Mouse (Mus musculus): ENCODE data around the gene Bbs2.
"Not testable (repeated sequence)": the region's sequence is repeated elsewhere in the genome, so short reads cannot be mapped to it uniquely, and the experiment has no call there.

Gene Bbs2

DNA sequence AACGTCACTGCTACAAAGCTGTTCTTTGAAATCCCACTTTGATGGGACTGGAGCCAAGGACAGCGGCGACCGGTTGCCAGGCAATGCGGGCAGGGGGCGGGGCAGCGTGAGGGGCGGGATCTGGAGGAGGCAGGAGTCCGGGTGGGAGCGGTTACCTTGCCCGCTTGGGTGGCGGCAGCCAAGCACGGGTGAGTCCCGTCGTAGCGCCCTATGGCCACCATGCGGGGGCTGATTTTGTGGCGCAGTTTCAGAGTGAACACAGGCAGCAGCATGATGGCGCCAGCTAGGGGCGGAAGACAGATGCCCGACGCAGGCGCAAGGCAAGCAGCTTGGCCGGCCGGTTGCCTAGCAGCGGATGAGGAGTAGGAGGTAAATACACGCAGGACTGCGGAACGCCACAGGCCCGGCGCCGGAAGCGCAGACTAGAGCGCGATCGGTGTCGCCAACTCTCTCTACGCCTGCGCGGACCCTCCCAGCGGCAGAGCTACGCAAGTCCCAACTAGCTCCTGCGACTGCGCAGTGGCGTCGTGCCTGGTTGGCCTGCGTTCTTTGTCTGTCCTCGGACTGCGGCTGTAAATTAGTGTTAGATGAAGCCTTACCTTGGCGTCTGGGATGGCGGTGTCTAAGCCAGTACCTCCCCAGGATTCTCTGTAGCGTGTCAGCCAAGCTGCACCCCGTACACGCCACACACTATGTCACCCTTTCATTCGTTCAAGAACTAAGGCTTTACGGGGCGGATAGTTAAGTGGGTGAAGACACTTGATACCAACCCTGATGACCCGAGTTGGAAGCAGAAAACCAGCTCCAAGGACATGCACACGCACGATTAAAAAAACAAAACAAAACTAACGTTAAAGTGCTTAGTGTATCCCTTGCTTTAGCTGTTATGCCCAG lies at the start of gene Bbs2:
TSS of gene Bbs2 (minus strand) at position 848 of the 894 bp plus-strand sequence.
- peak; percentile 99 for DNase-seq (ENCODE audit: low read depth, low spot score)

DNA sequence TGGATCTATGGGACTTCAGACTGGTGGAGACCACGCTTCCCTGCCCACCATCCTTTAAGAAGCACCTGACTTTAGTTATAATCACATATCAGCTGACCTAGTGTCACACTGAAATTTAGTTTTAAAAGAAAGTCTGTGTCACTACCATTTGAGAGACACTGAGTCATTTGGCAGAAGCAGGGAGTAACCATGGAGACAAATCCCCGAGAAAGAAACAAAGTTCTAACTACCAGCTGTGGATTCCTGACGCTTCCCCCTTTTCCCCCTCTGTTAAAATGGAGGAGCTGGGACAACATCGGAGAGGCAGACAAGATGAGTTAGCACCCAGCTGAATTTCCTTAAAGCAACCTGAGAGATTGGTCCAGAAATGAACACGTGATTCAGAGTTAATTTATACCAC lies 49.5 kb upstream of the Bbs2 start:
- no peak for DNase-seq (ENCODE audit: low read depth, low spot score)

DNA sequence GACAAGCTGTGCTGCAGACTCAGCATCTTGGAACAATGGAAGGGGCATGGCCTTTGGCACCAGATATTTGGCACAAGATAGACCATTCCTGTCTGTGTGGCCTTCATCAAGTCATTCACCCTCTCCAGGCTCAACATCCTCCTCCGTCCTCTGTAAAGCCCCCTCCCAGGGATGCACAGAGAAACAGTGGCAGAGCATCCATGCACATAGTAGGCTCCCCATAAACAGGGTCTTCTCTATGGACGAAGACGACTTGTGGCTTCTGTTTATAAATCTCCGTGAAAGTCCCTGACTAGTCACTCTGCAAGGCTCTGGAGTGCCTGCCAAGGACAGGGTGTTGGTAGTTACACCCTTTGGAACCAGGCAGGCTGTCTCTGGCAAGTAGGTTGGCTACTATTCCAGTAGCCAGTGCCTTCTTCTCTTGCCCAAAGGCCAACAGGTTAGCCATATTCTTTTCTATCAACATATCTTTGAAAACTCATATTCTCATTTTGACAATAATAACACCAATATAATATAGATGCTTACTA lies 41.6 kb upstream of the Bbs2 start:
- DNase-seq (ENCODE audit: low read depth, low spot score): no peak

DNA sequence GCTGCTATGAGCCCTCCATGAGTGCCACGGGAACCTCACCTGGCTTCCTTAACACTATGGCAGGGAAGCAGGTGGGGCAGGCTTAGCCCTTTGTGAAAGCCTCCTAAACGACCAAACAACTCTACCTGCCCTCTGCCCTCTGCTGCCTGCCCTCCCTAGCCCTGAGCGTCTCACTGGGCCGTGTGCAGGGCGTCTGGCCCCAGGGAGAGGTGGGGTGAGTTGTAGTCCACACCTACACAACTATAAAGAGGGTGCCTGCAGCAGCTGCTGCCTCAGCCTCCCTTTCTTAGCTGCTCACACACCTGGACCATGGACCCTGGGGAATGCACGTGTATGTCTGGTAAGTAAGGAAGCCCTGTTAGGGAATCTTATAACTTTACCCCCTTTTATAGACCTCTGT lies 38.2 kb upstream of the Bbs2 start, which contains the start of gene Mt4:
TSS of gene Mt4 (plus strand) at position 265 of the 400 bp plus-strand sequence.
- DNase-seq (ENCODE audit: low read depth, low spot score): no peak

DNA sequence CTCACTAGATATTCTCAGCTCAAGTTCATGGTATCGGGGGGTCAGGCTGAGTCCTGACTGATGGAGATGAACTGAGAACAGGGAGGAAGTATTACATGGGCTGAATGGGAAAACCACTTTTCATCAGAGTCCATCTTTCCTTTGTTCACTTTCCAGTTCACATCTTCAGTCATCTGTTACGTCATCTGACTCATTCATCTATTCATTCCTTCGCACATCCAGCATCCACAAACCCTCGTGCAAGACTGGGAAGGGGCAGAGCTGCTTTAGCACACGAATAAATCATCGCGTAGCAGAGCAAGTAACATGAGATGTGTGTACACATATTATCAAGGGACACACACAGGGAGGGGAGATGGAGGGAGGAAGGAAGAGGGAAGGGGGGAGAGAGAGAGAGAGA lies 37.5 kb upstream of the Bbs2 start:
- DNase-seq (ENCODE audit: low read depth, low spot score): no peak

DNA sequence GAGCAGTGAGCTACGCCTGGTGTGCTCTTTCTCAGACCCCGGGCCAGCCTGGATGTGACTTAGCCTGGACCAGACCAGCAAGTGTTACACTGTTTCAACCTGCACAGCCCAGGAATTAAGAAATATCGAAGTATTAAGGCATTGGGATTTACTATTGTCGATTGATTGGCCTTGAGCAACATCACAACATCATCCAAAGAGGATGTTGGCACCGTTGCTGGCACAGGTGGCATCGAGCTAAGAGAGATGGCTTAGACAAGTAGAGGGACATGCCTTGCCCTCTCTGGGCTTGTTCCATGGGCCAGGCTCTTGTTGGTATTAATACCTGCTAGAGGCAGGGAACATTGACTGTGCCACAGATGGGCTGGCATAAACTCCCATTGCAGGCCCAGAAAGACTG lies 36.8 kb upstream of the Bbs2 start:
- DNase-seq (ENCODE audit: low read depth, low spot score): no peak

DNA sequence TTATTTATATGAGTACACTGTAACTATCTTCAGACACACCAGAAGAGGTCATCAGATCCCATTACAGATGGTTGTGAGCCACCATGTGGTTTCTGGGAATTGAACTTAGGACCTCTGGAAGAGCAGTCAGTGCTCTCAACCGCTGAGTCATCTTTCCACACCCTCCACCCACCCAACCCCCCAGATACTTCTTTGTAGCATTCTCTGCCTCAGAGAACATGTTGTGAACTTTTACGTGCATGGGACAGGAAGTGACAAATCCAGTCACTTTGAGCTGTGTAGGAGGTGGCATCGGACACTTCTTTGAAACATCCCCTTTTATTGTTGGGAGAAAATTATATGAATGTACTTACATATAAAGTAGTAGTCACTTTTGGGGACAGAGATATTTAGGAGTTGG lies 35.9 kb upstream of the Bbs2 start:
- DNase-seq (ENCODE audit: low read depth, low spot score): not testable (repeated sequence)

DNA sequence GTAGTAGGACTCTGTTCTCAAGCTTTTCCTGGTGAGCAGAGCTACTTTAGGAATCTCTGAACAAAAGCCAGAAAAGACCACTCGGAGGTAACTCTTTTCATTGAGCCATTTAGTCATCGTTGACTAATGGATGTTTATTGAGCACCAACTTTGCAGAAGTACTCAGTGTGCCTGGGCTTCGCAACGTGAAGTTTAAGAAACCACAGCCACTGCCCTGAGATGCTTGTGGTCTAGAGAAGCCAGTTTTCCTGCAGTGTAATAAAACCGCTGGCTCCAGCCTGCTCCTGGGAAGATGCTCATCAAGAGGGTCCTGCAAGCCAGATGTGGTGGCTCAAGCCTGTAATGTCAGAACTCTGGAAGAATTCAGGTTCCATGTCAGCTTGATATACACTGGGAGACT lies 33.4 kb upstream of the Bbs2 start:
- no peak for DNase-seq (ENCODE audit: low read depth, low spot score)

DNA sequence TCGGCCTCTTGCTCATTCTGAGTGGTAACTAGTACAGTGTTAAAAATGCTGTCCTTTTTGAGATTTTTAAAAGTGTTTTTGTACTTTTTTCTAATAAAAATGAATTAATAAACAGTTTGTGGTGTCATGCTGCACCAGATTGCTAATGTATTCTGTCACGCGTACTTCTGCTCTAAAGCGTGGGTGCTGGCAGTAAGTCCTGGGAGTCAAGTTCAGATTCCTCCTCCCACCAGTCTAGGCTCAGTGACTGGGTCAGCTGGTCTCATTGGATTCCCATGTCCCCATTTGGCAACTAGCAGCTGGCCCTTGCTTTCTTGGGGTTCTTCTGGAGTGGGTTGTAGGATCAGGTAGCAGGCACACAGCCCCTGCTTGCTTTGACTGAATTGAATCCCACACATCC lies 31.4 kb upstream of the Bbs2 start:
- no peak for DNase-seq (ENCODE audit: low read depth, low spot score)

DNA sequence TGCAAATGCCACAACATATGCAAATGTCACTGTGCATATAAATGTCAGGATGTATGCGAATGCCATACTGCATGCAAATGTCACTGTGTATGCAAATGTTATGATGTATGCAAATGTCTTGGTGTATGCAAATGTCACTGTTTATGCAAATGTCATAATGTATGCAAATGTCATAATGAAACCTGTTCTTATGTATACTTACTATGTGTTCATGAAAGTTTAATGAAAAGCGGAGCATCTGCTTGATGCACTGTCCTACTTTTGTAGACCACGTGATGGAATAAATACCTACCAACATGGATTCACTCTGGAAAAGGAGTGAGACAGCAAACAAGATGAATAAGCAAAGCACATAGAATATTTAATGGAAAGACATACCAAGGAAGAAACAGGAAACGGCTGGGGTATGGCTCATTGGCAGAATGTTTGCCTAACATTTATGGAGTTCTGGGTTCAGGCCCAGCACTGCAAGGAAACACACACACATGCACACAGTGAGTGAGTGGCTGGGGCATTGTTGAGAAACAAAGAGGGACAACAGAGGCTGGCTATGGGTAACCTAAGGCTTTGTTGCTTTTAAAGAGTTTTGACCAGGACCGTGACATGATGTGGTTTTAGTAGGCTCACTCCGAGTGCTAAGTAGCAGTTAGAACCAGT lies 30.5 kb upstream of the Bbs2 start:
- DNase-seq (ENCODE audit: low read depth, low spot score): peak; percentile 60

DNA sequence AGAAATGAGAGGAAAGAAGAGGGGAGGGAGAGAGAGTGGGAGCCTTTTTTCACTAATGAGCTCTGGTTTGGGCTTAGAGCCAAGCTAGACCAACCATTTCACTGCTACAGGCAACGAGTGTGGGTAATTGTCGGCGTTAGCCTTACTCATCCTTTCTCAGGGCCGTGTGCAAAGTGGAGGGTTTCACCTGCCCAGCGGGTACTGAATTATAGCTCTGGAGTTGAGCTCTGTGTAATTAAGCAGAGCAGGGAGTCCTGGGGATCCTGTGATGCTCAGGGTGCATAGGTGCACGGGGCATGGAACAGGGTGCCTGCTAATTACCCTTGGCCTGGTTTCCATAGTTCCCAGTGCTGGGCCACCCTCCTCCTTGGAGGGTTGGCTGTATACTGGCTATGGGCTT lies 29.0 kb upstream of the Bbs2 start:
- no peak for DNase-seq (ENCODE audit: low read depth, low spot score)

DNA sequence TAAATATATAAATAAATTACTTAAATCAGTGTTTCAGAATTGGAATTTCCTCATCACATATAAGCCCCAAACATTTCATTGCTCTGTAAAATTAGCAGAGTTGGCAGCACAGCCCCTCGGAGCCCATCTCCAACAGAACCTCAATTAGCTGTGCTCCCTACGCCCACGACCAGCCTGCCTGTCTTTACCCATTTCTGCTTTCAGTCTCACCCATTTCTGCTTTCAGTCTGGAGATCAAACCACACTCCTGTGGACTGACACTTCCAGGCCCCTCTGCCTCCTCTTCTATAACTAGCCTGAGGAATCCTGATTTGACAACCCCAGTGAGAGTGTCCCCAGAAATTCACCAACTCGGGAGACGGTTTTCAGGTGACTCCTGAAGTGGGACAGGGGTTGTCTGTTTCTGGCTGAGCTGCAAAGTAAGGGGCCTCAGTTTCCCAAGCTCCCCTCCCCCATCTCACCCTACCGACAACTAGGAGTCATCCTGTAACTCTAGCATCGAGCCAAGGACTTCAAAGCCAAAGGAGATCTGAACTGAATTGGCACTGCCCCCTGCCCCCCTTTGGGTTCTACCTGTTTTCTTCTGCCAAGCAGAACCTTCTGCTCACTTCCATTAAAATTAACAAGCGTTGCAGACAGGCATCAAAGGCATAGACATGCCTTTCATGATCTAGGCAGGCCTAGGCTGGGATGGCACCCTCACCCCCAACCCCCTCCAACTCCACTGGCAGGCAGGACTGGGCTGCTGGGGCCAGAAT lies 24.2 kb upstream of the Bbs2 start:
- no peak for DNase-seq (ENCODE audit: low read depth, low spot score)

DNA sequence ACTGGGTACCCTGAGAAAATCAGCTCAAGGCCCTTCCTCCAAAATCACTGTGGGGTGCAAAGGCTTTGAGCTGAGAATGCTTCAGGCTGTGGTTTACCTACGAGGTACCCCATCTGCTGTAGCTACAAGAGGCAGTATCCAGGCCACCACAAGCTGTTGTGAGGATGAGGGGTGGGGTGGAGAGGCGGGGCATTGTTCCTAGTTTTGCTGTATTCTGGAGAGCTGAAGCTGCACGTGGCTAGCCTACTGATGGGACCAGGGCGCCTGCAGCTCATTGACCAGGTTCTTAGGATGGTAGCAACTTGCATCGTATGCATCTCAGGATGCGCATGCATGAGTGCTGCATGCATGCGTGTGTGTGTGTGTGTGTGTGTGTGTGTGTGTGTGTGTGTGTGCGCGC lies 22.9 kb upstream of the Bbs2 start:
- DNase-seq (ENCODE audit: low read depth, low spot score): no peak

DNA sequence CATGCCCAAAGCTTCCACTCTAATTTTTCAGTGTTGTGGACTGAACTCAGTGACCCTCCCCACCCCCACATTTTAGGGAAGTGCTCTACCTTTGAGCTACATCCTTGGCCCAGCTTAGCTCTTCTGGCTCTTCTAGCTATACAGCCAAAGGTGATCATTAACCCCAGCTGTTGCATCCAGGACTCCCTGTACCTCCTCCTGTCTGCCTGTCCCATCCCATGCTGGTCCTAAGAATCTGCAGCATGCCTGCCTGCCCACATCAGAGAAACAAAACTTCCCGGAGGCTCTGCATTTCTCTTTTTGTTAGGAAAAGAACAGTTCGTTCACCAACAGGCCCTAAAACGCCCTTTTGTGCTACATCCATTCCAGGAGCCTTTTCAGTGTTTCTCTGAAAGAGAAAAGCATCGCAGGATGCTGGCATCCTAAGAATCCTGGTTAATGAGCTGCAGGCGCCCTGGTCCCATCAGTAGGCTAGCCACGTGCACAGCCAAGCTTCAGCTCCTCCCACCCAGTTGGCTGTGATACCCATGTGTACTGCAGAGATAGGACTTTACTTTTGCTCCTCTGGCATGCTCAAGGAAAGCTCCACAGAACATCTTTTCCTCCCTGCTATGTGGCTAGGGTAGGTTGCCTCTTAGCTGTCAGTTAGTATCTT lies 20.2 kb upstream of the Bbs2 start:
- peak; percentile 64 for DNase-seq (ENCODE audit: low read depth, low spot score)

DNA sequence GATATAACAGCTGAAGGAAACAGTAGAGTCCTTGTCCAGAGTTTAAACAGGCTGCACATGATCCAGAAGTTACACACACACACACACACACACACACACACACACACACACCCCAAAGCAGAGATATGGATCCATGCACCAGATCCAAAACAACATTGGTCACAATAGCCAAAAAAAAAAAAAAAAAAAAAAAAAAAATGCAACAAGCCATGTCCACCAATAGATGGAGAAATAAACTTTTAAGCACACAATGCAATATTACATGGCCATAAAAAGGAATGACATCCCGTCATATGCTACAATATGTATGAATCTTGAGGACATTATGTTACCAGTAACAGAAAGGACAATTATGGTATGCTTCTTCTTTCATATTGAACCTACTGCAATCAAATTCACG lies 15.2 kb upstream of the Bbs2 start:
- DNase-seq (ENCODE audit: low read depth, low spot score): no peak

DNA sequence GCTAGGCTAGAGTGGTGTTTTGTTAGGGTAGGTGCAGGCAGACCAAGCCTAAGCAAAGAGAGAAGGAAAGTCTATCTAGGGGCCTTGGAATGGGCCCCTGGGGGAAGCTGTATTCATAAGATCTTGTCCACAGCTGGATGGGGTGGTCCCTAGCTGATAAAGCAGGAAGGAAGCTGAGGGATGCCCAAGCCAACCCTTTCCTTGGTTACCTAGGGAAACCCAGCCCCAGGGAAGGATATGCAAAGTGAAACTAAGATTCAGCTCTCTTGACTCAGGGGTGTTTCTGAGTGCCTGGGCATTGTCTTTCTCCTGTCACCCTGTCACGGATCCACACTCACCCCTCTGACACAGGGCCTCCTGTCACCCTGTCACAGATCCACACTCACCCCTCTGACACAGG lies 14.7 kb upstream of the Bbs2 start:
- no peak for DNase-seq (ENCODE audit: low read depth, low spot score)

DNA sequence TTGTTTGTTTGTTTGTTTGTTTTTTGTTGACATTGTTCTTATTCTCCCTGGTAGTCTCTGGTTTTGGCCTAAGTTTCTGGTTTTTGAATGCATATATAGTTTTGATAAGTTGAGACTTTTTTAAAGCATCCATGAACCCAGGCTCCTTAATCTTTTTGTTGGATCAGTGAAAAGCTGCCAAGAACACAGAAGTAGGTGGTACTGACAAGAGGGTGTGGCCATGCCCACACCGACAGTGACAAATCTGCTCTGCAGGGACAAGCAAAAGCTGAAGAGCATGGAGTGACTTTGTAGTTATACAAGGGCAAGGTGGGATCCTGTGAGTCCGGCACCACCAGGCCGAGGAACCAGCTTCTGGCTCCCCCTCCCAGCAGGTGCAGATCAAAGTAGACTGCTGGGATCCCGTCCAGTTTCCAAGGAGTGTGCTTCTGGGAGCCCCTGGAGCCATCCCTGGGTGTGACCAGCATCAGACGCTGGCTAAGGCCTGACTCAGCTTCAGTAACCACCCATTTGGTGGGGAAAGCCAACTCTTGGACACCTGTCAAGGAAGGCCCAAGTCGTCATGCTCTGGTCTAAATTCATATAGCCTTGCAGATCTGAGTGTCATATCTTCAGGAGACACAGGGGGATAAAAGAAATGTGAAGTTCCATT lies 11.9 kb upstream of the Bbs2 start:
- DNase-seq (ENCODE audit: low read depth, low spot score): no peak

DNA sequence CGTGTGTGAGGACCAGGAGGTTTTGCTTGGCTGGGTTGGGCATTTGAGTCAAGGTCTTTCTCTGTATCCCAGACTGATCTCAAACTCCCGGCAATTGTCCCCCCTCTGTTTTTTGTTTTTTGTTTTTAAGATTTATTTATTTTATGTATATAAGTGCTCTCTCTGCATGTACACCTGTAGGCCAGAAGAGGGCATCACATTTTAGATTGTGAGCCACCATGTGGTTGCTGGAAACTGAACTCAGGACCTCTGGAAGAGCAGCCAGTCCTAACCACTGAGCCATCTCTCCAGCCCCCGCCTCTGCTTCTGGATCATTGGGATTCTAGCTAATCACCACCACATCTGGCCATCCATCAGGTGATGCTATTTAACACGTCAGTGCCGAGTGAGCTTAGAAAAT lies 11.1 kb upstream of the Bbs2 start:
- DNase-seq (ENCODE audit: low read depth, low spot score): no peak

DNA sequence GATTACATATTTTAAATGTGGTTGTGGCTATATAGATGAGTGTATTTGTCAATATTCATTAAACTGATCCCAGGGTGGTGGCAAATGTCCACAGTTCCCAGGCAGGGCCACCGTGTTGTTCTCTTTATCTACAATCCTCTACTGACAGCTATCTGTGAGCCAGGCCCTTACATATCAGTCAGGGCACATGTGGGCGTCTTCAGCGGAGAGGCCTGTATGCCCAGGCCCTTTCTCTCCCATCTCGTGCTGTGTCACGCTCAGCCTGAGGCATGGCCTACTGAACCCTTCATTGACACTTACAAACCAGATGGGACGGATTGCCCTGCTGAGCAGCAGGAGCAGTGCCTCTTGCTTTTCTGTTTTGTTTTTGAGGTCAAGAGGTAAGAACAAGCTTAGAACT lies 10.7 kb upstream of the Bbs2 start:
- DNase-seq (ENCODE audit: low read depth, low spot score): no peak

DNA sequence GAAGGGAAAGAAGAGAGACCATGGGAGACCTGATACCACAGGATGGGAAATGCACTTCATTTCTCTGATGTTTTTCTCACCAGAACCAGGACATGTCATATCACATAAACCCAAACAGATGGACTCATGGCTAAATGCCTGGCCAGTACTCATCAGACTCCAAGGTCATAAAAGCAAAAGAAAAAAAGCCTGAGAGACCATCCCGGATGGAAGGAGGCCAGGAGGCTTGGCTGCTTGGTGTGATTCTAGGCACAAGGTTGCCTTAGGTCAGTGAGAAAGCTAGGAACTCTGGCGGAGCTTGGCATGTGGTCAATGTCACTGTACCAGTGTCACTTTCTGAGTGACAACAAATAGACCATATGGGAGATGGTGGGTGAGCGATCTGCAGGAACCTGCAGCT lies 9.1 kb upstream of the Bbs2 start:
- DNase-seq (ENCODE audit: low read depth, low spot score): no peak

DNA sequence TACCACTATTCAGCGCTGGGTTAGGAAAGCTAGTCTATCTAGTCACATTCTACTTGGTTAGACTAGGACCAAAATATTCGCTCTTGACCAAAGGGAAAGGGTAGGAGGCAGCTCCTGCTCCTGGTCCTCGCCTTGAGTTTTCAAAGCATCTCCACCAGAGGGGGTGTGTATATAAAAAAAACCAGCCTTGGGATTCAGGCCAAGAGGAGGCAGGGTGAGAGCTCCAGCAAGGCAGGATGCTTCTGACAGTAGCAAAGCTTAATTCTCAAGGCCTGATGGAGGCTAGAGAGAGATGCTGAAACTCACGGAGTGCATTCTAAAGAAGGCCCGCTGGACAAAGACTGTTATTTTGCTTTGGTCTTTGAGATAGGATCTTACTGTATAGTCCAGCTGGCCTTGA lies 5.4 kb upstream of the Bbs2 start:
- no peak for DNase-seq (ENCODE audit: low read depth, low spot score)

Measured in brain, embryonic 18.5 days (tissue).